In genomic region chr2:32047323-32047722, GRCm38 (mm10) we compare ENCODE assay signal across 16 mouse cellular contexts. TPM values are rescaled to one million over a fixed set of nuclear protein-coding genes. Genes with fewer than 3 reads are reported as not detected.
A peak's percentile ranks its signal among the peaks of the same experiment; 100 is the strongest.
DNase-seq lines count a peak whose midpoint lies in the region; ATAC-seq lines count a peak whose summit lies in the region.
"Had no signal": no experiment of that assay in that cellular context is flagged by ENCODE, and none has a peak within 500 bp of the region (broad histone marks: within the 10 kb centered on the region; RNA-seq: fewer than 3 reads in every experiment).

No protein-coding gene starts in this region.

- peaks cover 49% of the 10 kb centered on the region for H3K36me3 ChIP-seq in heart, embryonic 15.5 days
- peaks cover 23% of the 10 kb centered on the region for H3K36me3 ChIP-seq in heart, embryonic 11.5 days (ENCODE audit: control insufficient read depth, insufficient read depth, low read length)

- peak overlapping the region; percentile 70 for H3K27ac ChIP-seq in heart, embryonic 15.5 days
- no peak overlapping the region for H3K27ac ChIP-seq in heart, embryonic 11.5 days (ENCODE audit: low read depth, low read length)
- H3K27ac ChIP-seq: hindbrain, embryonic 14.5 days; liver, embryonic 13.5 days; midbrain, embryonic 13.5 days; neural tube, embryonic 13.5 days had no signal

- H3K4me1 ChIP-seq in heart, embryonic 15.5 days (replicated peaks), result peaks cover 39% of the 10 kb centered on the region
- H3K4me1 ChIP-seq in heart, embryonic 11.5 days (ENCODE audit: control insufficient read depth, insufficient read depth, low read length), result peaks cover 33% of the 10 kb centered on the region
- H3K4me1 ChIP-seq: liver, embryonic 13.5 days; midbrain, embryonic 13.5 days; neural tube, embryonic 13.5 days had no signal

- WGBS in heart, embryonic 15.5 days, result 76% methylated on average over 10 of the region's 10 CpGs
- WGBS in heart, embryonic 11.5 days (ENCODE audit: insufficient replicate concordance), result 91% methylated on average over 10 of the region's 10 CpGs

- peak; percentile 78 to 80 for DNase-seq in CD8-positive naive resting alpha-beta T cell, adult 2 months (ENCODE audit: low read depth in 2 of 2, low spot score in 2 of 2)
- DNase-seq in thymus, postnatal 10 days (ENCODE audit: low spot score in 2 of 2), result peak; percentile 80 to 83
- DNase-seq in adrenal gland, postnatal 25 days, result no peak
- no peak for DNase-seq in right cerebral cortex, postnatal 10 days (ENCODE audit: low spot score in 2 of 2)
- DNase-seq: adrenal gland, postnatal 10 days; gastrocnemius, postnatal 10 days; kidney, adult 18-20 months; kidney, postnatal 25 days; liver, embryonic 13.5 days had no signal

- H3K4me3 ChIP-seq in heart, embryonic 15.5 days, result no peak overlapping the region
- no peak overlapping the region for H3K4me3 ChIP-seq in heart, embryonic 11.5 days (ENCODE audit: low read depth, low read length)
- H3K4me3 ChIP-seq: liver, embryonic 13.5 days; midbrain, embryonic 13.5 days; neural tube, embryonic 13.5 days had no signal

- H3K27me3 ChIP-seq in heart, embryonic 15.5 days, result no peaks in the 10 kb centered on the region
- H3K27me3 ChIP-seq in heart, embryonic 11.5 days (ENCODE audit: control insufficient read depth, insufficient read depth, low read length), result no peaks in the 10 kb centered on the region
- H3K27me3 ChIP-seq: liver, embryonic 13.5 days; midbrain, embryonic 13.5 days; neural tube, embryonic 13.5 days had no signal

- H3K9ac ChIP-seq in heart, embryonic 15.5 days, result no peak overlapping the region
- H3K9ac ChIP-seq in heart, embryonic 11.5 days (ENCODE audit: low read depth, low read length), result no peak overlapping the region
- H3K9ac ChIP-seq: hindbrain, embryonic 14.5 days; liver, embryonic 13.5 days; midbrain, embryonic 13.5 days; neural tube, embryonic 13.5 days had no signal

- no peaks in the 10 kb centered on the region for H3K9me3 ChIP-seq in heart, embryonic 15.5 days (replicated peaks)
- H3K9me3 ChIP-seq in heart, embryonic 11.5 days (replicated peaks; ENCODE audit: control insufficient read depth, low read length), result no peaks in the 10 kb centered on the region
- H3K9me3 ChIP-seq: liver, embryonic 13.5 days; midbrain, embryonic 13.5 days; neural tube, embryonic 13.5 days had no signal

- no peak overlapping the region for H3K4me2 ChIP-seq in heart, embryonic 15.5 days
- H3K4me2 ChIP-seq in heart, embryonic 11.5 days, result no peak overlapping the region
- H3K4me2 ChIP-seq: hindbrain, embryonic 14.5 days; liver, embryonic 13.5 days; midbrain, embryonic 13.5 days; neural tube, embryonic 13.5 days had no signal

- no peak for ATAC-seq in heart, embryonic 15.5 days (replicated peaks; ENCODE audit: insufficient number of reproducible peaks, insufficient read depth, low FRiP score, low read depth)
- ATAC-seq in heart, embryonic 11.5 days (replicated peaks; ENCODE audit: insufficient number of reproducible peaks, low FRiP score, low TSS enrichment), result no peak
- 0 out of 2 replicates have a peak, but pooled peaks have one; percentile 42 for ATAC-seq in common myeloid progenitor, adult 5-6 weeks (replicated peaks; ENCODE audit: low read depth, poor library complexity, severe bottlenecking)
- ATAC-seq: forebrain, embryonic 16.5 days; midbrain, embryonic 13.5 days had no signal

RNA-seq across cellular contexts. Expression of gene Fam78a, which starts 37.3 kb away (rescaled TPM):
- polyA plus RNA-seq in heart, embryonic 15.5 days (2015; fragmentation: Nextera tagmentation; extraction: Ambion mirVana), result 26.7 and 29.1 TPM in 2 replicates
- polyA plus RNA-seq in heart, embryonic 11.5 days (2014; fragmentation: Nextera tagmentation; extraction: Ambion mirVana), result 43.1 and 43.7 TPM in 2 replicates
- 14.2 and 17.5 TPM in 2 replicates for total RNA-seq in common myeloid progenitor, adult 5-6 weeks (2017)
- 8.9 and 12.1 TPM in 2 replicates for total RNA-seq in adrenal gland, postnatal 25 days (2021)

RNA-seq across cellular contexts. Expression of gene Plpp7, which starts 48.0 kb away (rescaled TPM):
- 15.9 and 16.1 TPM in 2 replicates for polyA plus RNA-seq in heart, embryonic 15.5 days (2015; fragmentation: Nextera tagmentation; extraction: Ambion mirVana)
- 10.0 and 11.7 TPM in 2 replicates for polyA plus RNA-seq in heart, embryonic 11.5 days (2014; fragmentation: Nextera tagmentation; extraction: Ambion mirVana)
- total RNA-seq in common myeloid progenitor, adult 5-6 weeks (2017), result 1.1 and 4.4 TPM in 2 replicates
- total RNA-seq in adrenal gland, postnatal 25 days (2021), result 6.9 TPM in 2 replicates

Comparison
In these comparisons a context has a peak if more than half of its experiments do, and no peak if none do; other contexts are left out.
1. DNase-seq: peak in CD8-positive naive resting alpha-beta T cell, adult 2 months (2 of 2) and thymus, postnatal 10 days (2 of 2); none in adrenal gland, postnatal 25 days (single experiment) and right cerebral cortex, postnatal 10 days (0 of 2).